Mouse (Mus musculus): ENCODE data around the gene Vat1. TPM values are rescaled to one million over a fixed set of nuclear protein-coding genes. Genes with fewer than 3 reads are reported as not detected.

The Vat1 gene
- polyA plus RNA-seq, 1 experiment: 396 TPM

GRCm38 (mm10) chr11:101424105-101424851 lies 41.8 kb downstream of the Vat1 start, which contains the start of gene Gm27029:
TSS of gene Gm27029 (minus strand) at chr11:101424796.
- TF ChIP-seq GATA1 (IDR thresholded peaks at IDR 0.05; ENCODE audit: low read length): no peak

- TF ChIP-seq GATA1 (IDR thresholded peaks at IDR 0.05; ENCODE audit: low read length): no peak
Measured at GRCm38 (mm10) chr11:101420148-101420547, 45.9 kb downstream of the Vat1 start.

GRCm38 (mm10) chr11:101419610-101420009 lies 46.4 kb downstream of the Vat1 start:
- TF ChIP-seq GATA1 (IDR thresholded peaks at IDR 0.05; ENCODE audit: low read length): no peak

GRCm38 (mm10) chr11:101418991-101419390 lies 47.0 kb downstream of the Vat1 start:
- TF ChIP-seq GATA1 (IDR thresholded peaks at IDR 0.05; ENCODE audit: low read length): no peak

- no peak for TF ChIP-seq GATA1 (IDR thresholded peaks at IDR 0.05; ENCODE audit: low read length)
Measured at GRCm38 (mm10) chr11:101417101-101417855, 48.8 kb downstream of the Vat1 start, which contains the start of gene Aarsd1. TSS of gene Aarsd1 (minus strand) at chr11:101417615.

GRCm38 (mm10) chr11:101416433-101417100 lies 49.5 kb downstream of the Vat1 start:
- TF ChIP-seq GATA1 (IDR thresholded peaks at IDR 0.05; ENCODE audit: low read length): no peak

GRCm38 (mm10) chr11:101415306-101415705 lies 50.7 kb downstream of the Vat1 start:
- no peak for TF ChIP-seq GATA1 (IDR thresholded peaks at IDR 0.05; ENCODE audit: low read length)

Other genes with a start within 250 kb of the Vat1 start
- gene Ezh1, start 239.8 kb downstream of the Vat1 start, polyA plus RNA-seq (2012): 1.3 and 3.6 TPM in 2 replicates
- 0.08 TPM in 1 of 2 replicates, not detected in the other for gene Ramp2, start 220.2 kb downstream of the Vat1 start, polyA plus RNA-seq (2012)
- 122 and 174 TPM in 2 replicates for gene Vps25, start 212.5 kb downstream of the Vat1 start, polyA plus RNA-seq (2012)
- 60.9 and 68.4 TPM in 2 replicates for gene Wnk4, start 205.7 kb downstream of the Vat1 start, polyA plus RNA-seq (2012)
- gene Cntd1, start 187.2 kb downstream of the Vat1 start, polyA plus RNA-seq (2012): 0.06 TPM in 2 replicates
- gene Coa3, start 187.1 kb downstream of the Vat1 start, polyA plus RNA-seq (2012): 23.1 and 57.7 TPM in 2 replicates
- 127 and 150 TPM in 2 replicates for gene Becn1, start 163.9 kb downstream of the Vat1 start, polyA plus RNA-seq (2012)
- gene Psme3, start 150.0 kb downstream of the Vat1 start, polyA plus RNA-seq (2012): 79.5 and 97.2 TPM in 2 replicates
- gene Aoc2, start 141.2 kb downstream of the Vat1 start, polyA plus RNA-seq (2012): 6.2 and 8.6 TPM in 2 replicates
- 0.05 TPM in 1 of 2 replicates, not detected in the other for gene Aoc3, start 135.6 kb downstream of the Vat1 start, polyA plus RNA-seq (2012)
- not detected in 2 replicates for gene G6pc, start 98.7 kb downstream of the Vat1 start, polyA plus RNA-seq (2012)
- gene Aarsd1, start 48.6 kb downstream of the Vat1 start, polyA plus RNA-seq (2012): 79.1 and 84.8 TPM in 2 replicates
- 0.81 and 1.8 TPM in 2 replicates for gene Gm27029, start 41.4 kb downstream of the Vat1 start, polyA plus RNA-seq (2012)
- gene Rundc1, start 41.1 kb downstream of the Vat1 start, polyA plus RNA-seq (2012): 6.9 and 7.2 TPM in 2 replicates
- 0.25 and 0.30 TPM in 2 replicates for gene Ptges3l, start 40.9 kb downstream of the Vat1 start, polyA plus RNA-seq (2012)
- 482 and 957 TPM in 2 replicates for gene Rpl27, start 23.9 kb downstream of the Vat1 start, polyA plus RNA-seq (2012)
- gene Ifi35, start 17.8 kb downstream of the Vat1 start, polyA plus RNA-seq (2012): 35.5 and 37.1 TPM in 2 replicates
- gene Rnd2, start 1.2 kb downstream of the Vat1 start, polyA plus RNA-seq (2012): 33.7 and 44.8 TPM in 2 replicates
- 3.8 and 27.2 TPM in 2 replicates for gene Brca1, start 85.7 kb upstream of the Vat1 start, polyA plus RNA-seq (2012)
- gene Nbr1, start 85.9 kb upstream of the Vat1 start, polyA plus RNA-seq (2012): 86.3 and 105 TPM in 2 replicates
- 0.46 and 0.69 TPM in 2 replicates for gene Tmem106a, start 116.0 kb upstream of the Vat1 start, polyA plus RNA-seq (2012)
- gene Gm11634, start 133.0 kb upstream of the Vat1 start, polyA plus RNA-seq (2012): not detected in 2 replicates
- 1.7 and 1.9 TPM in 2 replicates for gene Rdm1, start 161.0 kb upstream of the Vat1 start, polyA plus RNA-seq (2012)
- gene Arl4d, start 199.3 kb upstream of the Vat1 start, polyA plus RNA-seq (2012): 1.3 TPM in 2 replicates

Data from G1E-ER4 (cell line).